Mouse (Mus musculus) heart, embryonic 14.5 days (tissue): ENCODE measurements around the gene Zbtb43. TPM values are rescaled to one million over a fixed set of nuclear protein-coding genes. Genes with fewer than 3 reads are reported as not detected.
A peak's percentile ranks its signal among the peaks of the same experiment; 100 is the strongest.

Experiments
- ATAC-seq: fragments of 200-750 bp; cut with Nextera tagmentation; 2 replicates; pipeline ENCODE4 v1.8.0; 2017; ENCODE audit warnings: low read depth, moderate TSS enrichment; ENCODE audit not compliant: insufficient number of reproducible peaks, insufficient read depth, low FRiP score
- H3K27ac ChIP-seq, 2 experiments: fragments of 200-500 bp in 1 of 2; fragments of 300-500 bp in 1 of 2; sonication (generic) in 1 of 2; replicated peaks in 1 of 2; 2 replicates each; pipeline ENCODE4 v1.5.1; 2012 to 2014; ENCODE audit warnings: low read depth in 2 of 2, low read length in 2 of 2, control low read depth in 1 of 2, mild to moderate bottlenecking in 1 of 2, mixed read lengths in 1 of 2; ENCODE audit not compliant: control insufficient read depth in 1 of 2, insufficient read depth in 1 of 2
- H3K27me3 ChIP-seq: fragments of 300-500 bp; sonication (generic); 2 replicates; pipeline ENCODE4 v1.6.1; 2014; ENCODE audit warnings: mild to moderate bottlenecking, low read length, control low read depth; ENCODE audit not compliant: control insufficient read depth, insufficient read depth
- H3K36me3 ChIP-seq: fragments of 300-500 bp; sonication (generic); 2 replicates; pipeline ENCODE4 v1.6.1; 2014; ENCODE audit warnings: mild to moderate bottlenecking, control low read depth, low read length, mixed read lengths; ENCODE audit not compliant: control insufficient read depth, insufficient read depth
- H3K4me1 ChIP-seq, 2 experiments: fragments of 200-500 bp in 1 of 2; fragments of 300-500 bp in 1 of 2; sonication (generic) in 1 of 2; 2 replicates each; pipeline ENCODE4 v1.6.1; 2012 to 2014; ENCODE audit warnings: low read length in 2 of 2, control low read depth in 1 of 2, mixed read lengths in 1 of 2; ENCODE audit not compliant: control insufficient read depth in 2 of 2, insufficient read depth in 2 of 2
- H3K4me2 ChIP-seq: fragments of 300-500 bp; sonication (generic); 2 replicates; pipeline ENCODE4 v1.6.1; 2014; ENCODE audit warnings: mild to moderate bottlenecking, low read length
- H3K4me3 ChIP-seq, 2 experiments: fragments of 200-500 bp in 1 of 2; fragments of 300-500 bp in 1 of 2; sonication (generic) in 1 of 2; 2 replicates each; pipeline ENCODE4 v1.5.1; 2012 to 2014; ENCODE audit warnings: low read length in 2 of 2, mild to moderate bottlenecking in 2 of 2, control low read depth in 1 of 2, low read depth in 1 of 2, moderate library complexity in 1 of 2; ENCODE audit not compliant: control insufficient read depth in 1 of 2, insufficient read depth in 1 of 2
- H3K9ac ChIP-seq: fragments of 300-500 bp; sonication (generic); 2 replicates; pipeline ENCODE4 v1.6.1; 2014; ENCODE audit warnings: mild to moderate bottlenecking, low read length
- H3K9me3 ChIP-seq: fragments of 300-500 bp; sonication (generic); 2 replicates; pipeline ENCODE4 v1.6.1; 2016; ENCODE audit warnings: low read length, control low read depth; ENCODE audit not compliant: control insufficient read depth
- WGBS: fragments of 180-500 bp; shearing (Covaris S2); extraction: QIAGEN DNeasy Blood & Tissue Kit; methylation state at CpG from one replicate; pipeline ENCODE4 v1.1.7; 2014; 5-methylcytosine and 5-hydroxymethylcytosine counted together
- polyA plus RNA-seq: library from polyadenylated mRNA; unstranded; fragments of >200 nt; fragmentation: Nextera tagmentation; extraction: Ambion mirVana; gene quantifications from 2 replicates; pipeline ENCODE4 v1.2.1, GENCODE M21; 2014

The Zbtb43 gene
- polyA plus RNA-seq, 1 experiment from 2014 or later: 16.7 TPM

GRCm38 (mm10) chr2:33436035-33436580 lies 32.3 kb downstream of the Zbtb43 start:
- H3K9me3 ChIP-seq: no peaks in the 10 kb centered on the region
- no peaks in the 10 kb centered on the region for H3K36me3 ChIP-seq
- peak overlapping the region; percentile 59 for H3K4me2 ChIP-seq
- no peak for ATAC-seq
- H3K4me1 ChIP-seq: peaks cover 12 to 22% of the 10 kb centered on the region in 2 experiments; a peak in 3 of 4 replicates
- peak overlapping the region in 1 of 2 experiments; percentile 4; a peak in 1 of 4 replicates for H3K4me3 ChIP-seq
- 7% methylated on average over 16 of the region's 16 CpGs for WGBS
- peak overlapping the region; percentile 62 for H3K9ac ChIP-seq
- H3K27ac ChIP-seq: no peak overlapping the region
- H3K27me3 ChIP-seq: no peaks in the 10 kb centered on the region

- no peak for ATAC-seq
- Histone ChIP-seq H3K27me3 (no peaks in the 10 kb centered on the region), H3K36me3 (no peaks in the 10 kb centered on the region), H3K4me1 (peaks cover 11 to 24% of the 10 kb centered on the region in 2 experiments; a peak in 3 of 4 replicates), H3K4me3 (no peak overlapping the region), H3K27ac (no peak overlapping the region), H3K9ac (no peak overlapping the region), H3K9me3 (no peaks in the 10 kb centered on the region), H3K4me2 (peak overlapping the region; percentile 59; the same call in 1 of the 2 replicates)
- 52% methylated on average over 8 of the region's 8 CpGs for WGBS
Measured at GRCm38 (mm10) chr2:33435036-33435650, 33.2 kb downstream of the Zbtb43 start.

GRCm38 (mm10) chr2:33432877-33433276 lies 35.5 kb downstream of the Zbtb43 start:
- H3K27me3 ChIP-seq: no peaks in the 10 kb centered on the region
- peaks cover 5% of the 10 kb centered on the region; the same call in 1 of the 2 replicates for H3K36me3 ChIP-seq
- H3K4me1 ChIP-seq: peaks cover 9 to 31% of the 10 kb centered on the region in 2 experiments
- H3K9me3 ChIP-seq: no peaks in the 10 kb centered on the region
- H3K4me2 ChIP-seq: no peak overlapping the region
- no peak overlapping the region for H3K27ac ChIP-seq
- WGBS: 55% methylated on average over 5 of the region's 5 CpGs
- no peak for ATAC-seq
- H3K4me3 ChIP-seq: no peak overlapping the region
- H3K9ac ChIP-seq: no peak overlapping the region

GRCm38 (mm10) chr2:33430771-33431699 lies 37.3 kb downstream of the Zbtb43 start, which contains the start of gene Zbtb34:
Zbtb34 (minus strand) TSS chr2:33431324.
- peaks cover 9 to 25% of the 10 kb centered on the region in 2 experiments for H3K4me1 ChIP-seq
- peak within 1 kb of the TSS; percentile 51 to 76 for H3K27ac ChIP-seq
- no peaks in the 10 kb centered on the region for H3K9me3 ChIP-seq
- under 1% methylated on average over 64 of the region's 102 CpGs for WGBS
- H3K27me3 ChIP-seq: no peaks in the 10 kb centered on the region
- peak; percentile 72 for ATAC-seq
- peaks cover 22% of the 10 kb centered on the region for H3K36me3 ChIP-seq
- H3K4me2 ChIP-seq: peak within 1 kb of the TSS; percentile 90
- H3K4me3 ChIP-seq: peak within 1 kb of the TSS; percentile 96 to 98
- H3K9ac ChIP-seq: peak within 1 kb of the TSS; percentile 97

- 17% methylated on average over 13 of the region's 13 CpGs for WGBS
- H3K4me1 ChIP-seq: peaks cover 6 to 17% of the 10 kb centered on the region in 2 experiments
- peak overlapping the region; percentile 96 to 98 for H3K4me3 ChIP-seq
- no peak for ATAC-seq
- peak overlapping the region; percentile 90 for H3K4me2 ChIP-seq
- H3K9me3 ChIP-seq: no peaks in the 10 kb centered on the region
- H3K9ac ChIP-seq: peak overlapping the region; percentile 97
- peaks cover 26% of the 10 kb centered on the region for H3K36me3 ChIP-seq
- H3K27ac ChIP-seq: peak overlapping the region; percentile 75 to 76
- no peaks in the 10 kb centered on the region for H3K27me3 ChIP-seq
Measured at GRCm38 (mm10) chr2:33430081-33430770, 38.1 kb downstream of the Zbtb43 start.

- H3K4me1 ChIP-seq: peaks cover 6 to 16% of the 10 kb centered on the region in 2 experiments
- H3K4me2 ChIP-seq: peak overlapping the region; percentile 90
- H3K27me3 ChIP-seq: no peaks in the 10 kb centered on the region
- no peaks in the 10 kb centered on the region for H3K9me3 ChIP-seq
- H3K4me3 ChIP-seq: peak overlapping the region; percentile 96 to 98
- peak overlapping the region; percentile 97 for H3K9ac ChIP-seq
- 46% methylated on average over 6 of the region's 6 CpGs for WGBS
- ATAC-seq: no peak
- peaks cover 33% of the 10 kb centered on the region for H3K36me3 ChIP-seq
- peak overlapping the region; percentile 75 to 76 for H3K27ac ChIP-seq
Measured at GRCm38 (mm10) chr2:33429339-33429738, 39.0 kb downstream of the Zbtb43 start.
